Mouse (Mus musculus): ENCODE measurements around the gene Fam222a. TPM values are rescaled to one million over a fixed set of nuclear protein-coding genes. Genes with fewer than 3 reads are reported as not detected.

Fam222a gene
- total RNA-seq, 2 experiments from 2014 or later: 1.2 TPM; not detected in 1

- no peak for ATAC-seq (replicated peaks; ENCODE audit: low FRiP score, poor library complexity, severe bottlenecking)
These were observed 79.6 kb downstream of the Fam222a start for GRCm38 (mm10) chr5:114647211-114647974.

GRCm38 (mm10) chr5:114648728-114649311 is 81.0 kb downstream of the Fam222a start:
- no peak for ATAC-seq (replicated peaks; ENCODE audit: low FRiP score, poor library complexity, severe bottlenecking)

- ATAC-seq (replicated peaks; ENCODE audit: low FRiP score, poor library complexity, severe bottlenecking): no peak
These were observed 83.2 kb downstream of the Fam222a start for GRCm38 (mm10) chr5:114651002-114651401.

GRCm38 (mm10) chr5:114651449-114651848 is 83.6 kb downstream of the Fam222a start:
- no peak for ATAC-seq (replicated peaks; ENCODE audit: low FRiP score, poor library complexity, severe bottlenecking)

GRCm38 (mm10) chr5:114653656-114654437 is 86.0 kb downstream of the Fam222a start:
- no peak for ATAC-seq (replicated peaks; ENCODE audit: low FRiP score, poor library complexity, severe bottlenecking)

GRCm38 (mm10) chr5:114655721-114656120 is 87.9 kb downstream of the Fam222a start:
- ATAC-seq (replicated peaks; ENCODE audit: low FRiP score, poor library complexity, severe bottlenecking): no peak

- no peak for ATAC-seq (replicated peaks; ENCODE audit: low FRiP score, poor library complexity, severe bottlenecking)
These were observed 88.5 kb downstream of the Fam222a start for GRCm38 (mm10) chr5:114656305-114656704.

GRCm38 (mm10) chr5:114657426-114657825 is 89.6 kb downstream of the Fam222a start:
- no peak for ATAC-seq (replicated peaks; ENCODE audit: low FRiP score, poor library complexity, severe bottlenecking)

- no peak for ATAC-seq (replicated peaks; ENCODE audit: low FRiP score, poor library complexity, severe bottlenecking)
These were observed 90.4 kb downstream of the Fam222a start, which contains the start of gene Trpv4 for GRCm38 (mm10) chr5:114658255-114658654. Gene Trpv4, minus strand, starts transcription at chr5:114658421.

- no peak for ATAC-seq (replicated peaks; ENCODE audit: low FRiP score, poor library complexity, severe bottlenecking)
These were observed 93.2 kb downstream of the Fam222a start for GRCm38 (mm10) chr5:114661029-114661428.

Other genes with a start within 250 kb of the Fam222a start
- 5.2 and 7.3 TPM in 2 replicates for gene Kctd10, start 187.5 kb upstream of the Fam222a start, total RNA-seq (2015; ENCODE audit: low replicate concordance)
- 10.6 and 15.4 TPM in 2 replicates for gene Kctd10, start 187.5 kb upstream of the Fam222a start, total RNA-seq (2017; ENCODE audit: low replicate concordance)
- gene Ube3b, start 187.4 kb upstream of the Fam222a start, total RNA-seq (2015; ENCODE audit: low replicate concordance): 17.3 and 30.9 TPM in 2 replicates
- 17.6 and 25.5 TPM in 2 replicates for gene Ube3b, start 187.4 kb upstream of the Fam222a start, total RNA-seq (2017; ENCODE audit: low replicate concordance)
- 0.38 and 1.0 TPM in 2 replicates for gene Mmab, start 124.0 kb upstream of the Fam222a start, total RNA-seq (2015; ENCODE audit: low replicate concordance)
- 0.26 and 1.4 TPM in 2 replicates for gene Mmab, start 124.0 kb upstream of the Fam222a start, total RNA-seq (2017; ENCODE audit: low replicate concordance)
- gene Mvk, start 123.7 kb upstream of the Fam222a start, total RNA-seq (2015; ENCODE audit: low replicate concordance): 2.1 TPM in 1 of 2 replicates, not detected in the other
- gene Mvk, start 123.7 kb upstream of the Fam222a start, total RNA-seq (2017; ENCODE audit: low replicate concordance): 2.0 TPM in 1 of 2 replicates, not detected in the other
- gene Trpv4, start 90.4 kb downstream of the Fam222a start, total RNA-seq (2015; ENCODE audit: low replicate concordance): 0.42 TPM in 1 of 2 replicates, not detected in the other
- gene Trpv4, start 90.4 kb downstream of the Fam222a start, total RNA-seq (2017; ENCODE audit: low replicate concordance): not detected in 2 replicates
- gene Gltp, start 123.0 kb downstream of the Fam222a start, total RNA-seq (2015; ENCODE audit: low replicate concordance): 54.8 and 68.4 TPM in 2 replicates
- gene Gltp, start 123.0 kb downstream of the Fam222a start, total RNA-seq (2017; ENCODE audit: low replicate concordance): 13.0 and 31.2 TPM in 2 replicates
- gene Tchp, start 139.7 kb downstream of the Fam222a start, total RNA-seq (2015; ENCODE audit: low replicate concordance): 1.2 and 4.4 TPM in 2 replicates
- gene Tchp, start 139.7 kb downstream of the Fam222a start, total RNA-seq (2017; ENCODE audit: low replicate concordance): 2.0 and 4.5 TPM in 2 replicates
- gene Ankrd13a, start 206.7 kb downstream of the Fam222a start, total RNA-seq (2015; ENCODE audit: low replicate concordance): 81.3 and 90.3 TPM in 2 replicates
- 83.4 and 98.1 TPM in 2 replicates for gene Ankrd13a, start 206.7 kb downstream of the Fam222a start, total RNA-seq (2017; ENCODE audit: low replicate concordance)
- gene Git2, start 207.5 kb downstream of the Fam222a start, total RNA-seq (2015; ENCODE audit: low replicate concordance): 21.3 and 70.1 TPM in 2 replicates
- gene Git2, start 207.5 kb downstream of the Fam222a start, total RNA-seq (2017; ENCODE audit: low replicate concordance): 20.7 and 57.7 TPM in 2 replicates